Mouse (Mus musculus): Measurements from ENCODE around the gene Slc25a36. TPM values are rescaled to one million over a fixed set of nuclear protein-coding genes. Genes with fewer than 3 reads are reported as not detected.
A peak's percentile ranks its signal among the peaks of the same experiment; 100 is the strongest.

Gene Slc25a36
- polyA plus RNA-seq, 1 experiment from 2014 or later: 78.2 TPM

DNA sequence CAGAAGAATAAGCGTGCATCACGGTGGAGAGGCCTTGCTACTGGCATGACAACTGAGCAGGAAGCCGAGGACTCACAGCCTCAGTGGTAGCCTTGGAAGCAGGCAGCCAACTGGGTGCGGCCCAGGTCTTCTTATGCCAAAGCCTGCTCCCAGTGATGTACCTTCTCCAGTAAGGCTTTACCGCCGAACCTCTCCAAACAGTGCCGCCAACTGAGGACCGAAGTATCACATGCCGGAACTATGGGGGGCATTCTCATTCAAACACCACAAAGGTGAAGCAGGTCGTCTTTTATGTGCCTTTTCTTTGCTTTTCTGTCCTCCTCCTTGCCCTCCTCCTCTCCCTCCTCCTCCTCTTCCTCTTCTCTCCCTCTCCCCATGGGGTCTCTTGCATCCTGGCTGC lies 3.3 kb upstream of the Slc25a36 start:
- H3K4me1 ChIP-seq (ENCODE audit: control insufficient read depth, insufficient read depth, low read length): peaks cover 7% of the 10 kb centered on the region
- ATAC-seq (ENCODE audit: insufficient read depth, low FRiP score, low TSS enrichment) (no peak), DNase-seq (ENCODE audit: low spot score) (no peak)
- no peaks in the 10 kb centered on the region for H3K9me3 ChIP-seq (ENCODE audit: control insufficient read depth, low read length)
- no peak overlapping the region for H3K9ac ChIP-seq (ENCODE audit: low read length)
- H3K4me3 ChIP-seq (ENCODE audit: low read depth, low read length): no peak overlapping the region
- 86% methylated on average over 10 of the region's 10 CpGs for WGBS
- no peak overlapping the region for H3K27ac ChIP-seq (ENCODE audit: low read depth, low read length)
- no peak overlapping the region for H3K4me2 ChIP-seq (ENCODE audit: low read depth)
- H3K27me3 ChIP-seq (ENCODE audit: control insufficient read depth, insufficient read depth, low read length): no peaks in the 10 kb centered on the region
- no peaks in the 10 kb centered on the region for H3K36me3 ChIP-seq (ENCODE audit: control insufficient read depth, insufficient read depth, low read length)

DNA sequence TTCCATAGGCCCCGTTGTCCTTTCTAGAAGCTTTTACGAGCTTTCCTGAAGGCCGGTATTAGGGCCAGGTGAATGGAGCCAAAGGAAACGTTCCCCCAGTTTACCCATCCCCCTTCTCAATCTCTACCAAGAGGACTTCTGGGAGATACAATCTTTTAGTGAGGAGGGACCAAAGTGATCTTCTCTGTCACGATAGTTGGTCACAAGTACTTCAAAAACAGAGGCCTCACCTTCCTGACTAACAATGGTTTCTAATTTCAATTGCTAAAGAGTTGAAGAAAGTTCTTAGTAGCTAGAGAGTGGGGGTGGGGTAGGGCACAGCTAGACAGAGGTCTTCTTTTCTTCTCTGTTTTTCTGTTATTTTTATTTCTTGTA lies 2.6 kb upstream of the Slc25a36 start:
- Histone ChIP-seq H3K4me1 (ENCODE audit: control insufficient read depth, insufficient read depth, low read length) (peaks cover 10% of the 10 kb centered on the region), H3K4me2 (ENCODE audit: low read depth) (no peak overlapping the region), H3K4me3 (ENCODE audit: low read depth, low read length) (no peak overlapping the region), H3K27me3 (ENCODE audit: control insufficient read depth, insufficient read depth, low read length) (no peaks in the 10 kb centered on the region), H3K36me3 (ENCODE audit: control insufficient read depth, insufficient read depth, low read length) (no peaks in the 10 kb centered on the region), H3K9me3 (ENCODE audit: control insufficient read depth, low read length) (no peaks in the 10 kb centered on the region), H3K9ac (ENCODE audit: low read length) (no peak overlapping the region), H3K27ac (ENCODE audit: low read depth, low read length) (no peak overlapping the region)
- WGBS: 33% methylated on average over 5 of the region's 5 CpGs
- ATAC-seq (ENCODE audit: insufficient read depth, low FRiP score, low TSS enrichment): no peak
- DNase-seq (ENCODE audit: low spot score): no peak

DNA sequence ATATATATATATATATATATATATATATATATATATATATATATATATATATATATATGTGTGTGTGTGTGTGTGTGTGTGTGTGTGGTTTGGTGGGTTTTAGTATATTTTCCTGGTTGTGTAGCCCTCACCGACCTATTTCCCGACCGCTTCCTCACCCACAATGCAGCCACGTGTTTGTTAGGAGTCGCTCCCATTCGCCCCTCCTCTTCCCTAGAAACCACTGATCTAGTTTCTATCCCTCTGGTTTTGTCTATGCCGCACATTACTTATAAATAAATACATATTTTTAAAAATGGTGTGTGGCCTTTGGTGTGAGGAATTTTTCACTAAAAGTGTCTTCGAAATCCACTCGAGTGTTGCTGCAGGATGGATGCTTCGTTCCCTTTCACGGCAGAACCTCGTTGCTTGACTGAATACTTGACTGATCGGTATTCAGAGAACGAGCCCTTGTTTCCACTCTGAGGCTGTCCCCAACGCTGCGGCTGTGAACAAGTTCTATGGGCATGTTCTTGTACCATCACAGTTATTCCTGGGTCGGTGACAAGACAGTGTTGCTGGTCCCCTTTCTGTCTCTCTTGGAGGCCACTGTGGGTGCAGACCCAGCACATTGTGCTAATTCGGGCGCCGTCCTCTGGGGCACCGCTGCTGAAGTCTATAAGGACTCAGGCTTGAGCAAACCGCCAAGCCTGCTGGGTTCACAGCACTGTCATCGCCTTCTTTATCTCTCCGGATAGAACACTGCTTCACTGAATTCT lies 2.0 kb upstream of the Slc25a36 start:
- no peak overlapping the region for H3K9ac ChIP-seq (ENCODE audit: low read length)
- H3K4me3 ChIP-seq (ENCODE audit: low read depth, low read length): no peak overlapping the region
- no peak for ATAC-seq (ENCODE audit: insufficient read depth, low FRiP score, low TSS enrichment)
- H3K27ac ChIP-seq (ENCODE audit: low read depth, low read length): no peak overlapping the region
- DNase-seq (ENCODE audit: low spot score): no peak
- H3K4me1 ChIP-seq (ENCODE audit: control insufficient read depth, insufficient read depth, low read length): peaks cover 10% of the 10 kb centered on the region
- H3K27me3 ChIP-seq (ENCODE audit: control insufficient read depth, insufficient read depth, low read length): no peaks in the 10 kb centered on the region
- 69% methylated on average over 24 of the region's 24 CpGs for WGBS
- no peaks in the 10 kb centered on the region for H3K36me3 ChIP-seq (ENCODE audit: control insufficient read depth, insufficient read depth, low read length)
- H3K9me3 ChIP-seq (ENCODE audit: control insufficient read depth, low read length): no peaks in the 10 kb centered on the region
- no peak overlapping the region for H3K4me2 ChIP-seq (ENCODE audit: low read depth)

DNA sequence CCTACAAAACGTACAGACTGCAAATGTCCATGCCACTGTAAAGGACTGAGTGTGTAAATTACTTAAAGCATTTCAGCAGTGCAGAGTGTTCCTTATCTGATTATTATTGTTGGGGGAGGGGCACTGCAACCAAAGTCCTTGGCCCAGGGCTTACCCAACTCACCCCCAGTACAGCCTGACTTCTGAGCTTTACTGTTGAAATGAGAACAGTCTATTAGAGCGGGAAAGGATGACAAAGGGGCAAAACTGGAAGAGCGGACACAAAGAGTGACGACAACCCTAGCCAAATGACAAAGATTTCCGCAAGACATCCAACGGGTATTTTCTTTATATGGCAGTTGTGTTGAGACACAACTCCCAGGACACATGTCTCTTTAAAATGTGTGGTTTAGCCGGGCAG lies 1.3 kb upstream of the Slc25a36 start:
- no peak overlapping the region for H3K9ac ChIP-seq (ENCODE audit: low read length)
- no peaks in the 10 kb centered on the region for H3K9me3 ChIP-seq (ENCODE audit: control insufficient read depth, low read length)
- no peak for DNase-seq (ENCODE audit: low spot score)
- H3K4me1 ChIP-seq (ENCODE audit: control insufficient read depth, insufficient read depth, low read length): peaks cover 10% of the 10 kb centered on the region
- H3K36me3 ChIP-seq (ENCODE audit: control insufficient read depth, insufficient read depth, low read length): no peaks in the 10 kb centered on the region
- H3K4me3 ChIP-seq (ENCODE audit: low read depth, low read length): no peak overlapping the region
- ATAC-seq (ENCODE audit: insufficient read depth, low FRiP score, low TSS enrichment): no peak
- WGBS: 89% methylated on average over 7 of the region's 7 CpGs
- no peaks in the 10 kb centered on the region for H3K27me3 ChIP-seq (ENCODE audit: control insufficient read depth, insufficient read depth, low read length)
- no peak overlapping the region for H3K4me2 ChIP-seq (ENCODE audit: low read depth)
- no peak overlapping the region for H3K27ac ChIP-seq (ENCODE audit: low read depth, low read length)

DNA sequence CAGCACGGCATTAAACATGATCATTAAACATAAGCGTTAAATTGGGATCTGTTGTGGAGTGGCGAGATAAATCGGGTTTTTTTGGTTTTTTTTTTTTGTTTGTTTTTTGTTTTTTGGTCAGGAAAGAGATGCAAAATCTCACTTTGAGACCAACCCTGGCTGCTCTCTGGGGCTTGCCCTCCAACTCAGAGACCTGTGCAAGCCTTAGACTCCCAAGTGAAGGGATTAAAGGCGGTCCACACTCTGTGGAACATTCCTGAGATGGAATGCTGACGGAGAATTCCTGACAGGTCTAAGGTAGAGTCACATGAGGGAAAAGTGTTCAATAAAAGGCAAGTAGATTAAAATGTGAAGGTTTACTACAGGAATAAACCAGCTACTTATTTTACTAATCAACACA lies 549 bp upstream of the Slc25a36 start:
- WGBS: 7% methylated on average over 6 of the region's 6 CpGs
- H3K4me1 ChIP-seq (ENCODE audit: control insufficient read depth, insufficient read depth, low read length): peaks cover 10% of the 10 kb centered on the region
- DNase-seq (ENCODE audit: low spot score) (no peak), ATAC-seq (ENCODE audit: insufficient read depth, low FRiP score, low TSS enrichment) (no peak)
- H3K27me3 ChIP-seq (ENCODE audit: control insufficient read depth, insufficient read depth, low read length): no peaks in the 10 kb centered on the region
- H3K4me3 ChIP-seq (ENCODE audit: low read depth, low read length): peak overlapping the region; percentile 84
- H3K9ac ChIP-seq (ENCODE audit: low read length): peak overlapping the region; percentile 87
- no peaks in the 10 kb centered on the region for H3K9me3 ChIP-seq (ENCODE audit: control insufficient read depth, low read length)
- peak overlapping the region; percentile 61 for H3K4me2 ChIP-seq (ENCODE audit: low read depth)
- peak overlapping the region; percentile 24; the same call in 1 of the 2 replicates for H3K27ac ChIP-seq (ENCODE audit: low read depth, low read length)
- H3K36me3 ChIP-seq (ENCODE audit: control insufficient read depth, insufficient read depth, low read length): no peaks in the 10 kb centered on the region

DNA sequence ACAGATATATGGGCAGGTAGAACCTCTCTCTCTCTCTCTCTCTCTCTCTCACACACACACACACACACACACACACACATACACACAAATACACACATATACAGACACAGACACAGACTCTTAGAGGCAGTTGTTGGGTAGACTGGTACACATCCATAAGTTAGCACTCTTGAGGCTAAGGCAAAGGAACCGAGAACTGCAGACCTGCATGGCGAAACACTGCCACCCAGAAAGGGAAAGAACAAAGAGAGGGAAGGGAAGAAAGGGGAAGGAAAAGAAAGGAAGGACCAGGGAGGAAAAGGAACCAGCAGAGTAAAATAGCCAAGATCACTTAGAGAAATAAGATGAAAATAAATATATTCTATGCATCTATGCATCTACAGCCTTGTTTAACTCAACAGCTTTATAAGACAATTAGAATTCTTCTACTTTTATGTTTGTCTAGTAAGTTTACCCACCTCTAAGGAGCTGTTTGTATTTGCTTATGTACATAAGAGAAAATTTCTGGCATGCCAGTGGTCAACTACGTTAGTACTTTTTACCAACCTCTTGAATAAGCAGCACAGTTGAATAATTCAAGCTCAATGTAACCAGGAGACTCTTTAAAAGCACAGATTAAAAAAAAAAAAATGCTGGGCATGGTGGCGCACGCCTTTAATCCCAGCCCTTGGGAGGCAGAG lies 4.3 kb downstream of the Slc25a36 start:
- H3K27ac ChIP-seq (ENCODE audit: low read depth, low read length): no peak overlapping the region
- DNase-seq (ENCODE audit: low spot score): no peak
- no peak overlapping the region for H3K9ac ChIP-seq (ENCODE audit: low read length)
- 97% methylated on average over 5 of the region's 5 CpGs for WGBS
- no peak overlapping the region for H3K4me2 ChIP-seq (ENCODE audit: low read depth)
- H3K4me3 ChIP-seq (ENCODE audit: low read depth, low read length): no peak overlapping the region
- H3K36me3 ChIP-seq (ENCODE audit: control insufficient read depth, insufficient read depth, low read length): no peaks in the 10 kb centered on the region
- peaks cover 10% of the 10 kb centered on the region for H3K4me1 ChIP-seq (ENCODE audit: control insufficient read depth, insufficient read depth, low read length)
- no peaks in the 10 kb centered on the region for H3K27me3 ChIP-seq (ENCODE audit: control insufficient read depth, insufficient read depth, low read length)
- no peaks in the 10 kb centered on the region for H3K9me3 ChIP-seq (ENCODE audit: control insufficient read depth, low read length)
- ATAC-seq (ENCODE audit: insufficient read depth, low FRiP score, low TSS enrichment): no peak

DNA sequence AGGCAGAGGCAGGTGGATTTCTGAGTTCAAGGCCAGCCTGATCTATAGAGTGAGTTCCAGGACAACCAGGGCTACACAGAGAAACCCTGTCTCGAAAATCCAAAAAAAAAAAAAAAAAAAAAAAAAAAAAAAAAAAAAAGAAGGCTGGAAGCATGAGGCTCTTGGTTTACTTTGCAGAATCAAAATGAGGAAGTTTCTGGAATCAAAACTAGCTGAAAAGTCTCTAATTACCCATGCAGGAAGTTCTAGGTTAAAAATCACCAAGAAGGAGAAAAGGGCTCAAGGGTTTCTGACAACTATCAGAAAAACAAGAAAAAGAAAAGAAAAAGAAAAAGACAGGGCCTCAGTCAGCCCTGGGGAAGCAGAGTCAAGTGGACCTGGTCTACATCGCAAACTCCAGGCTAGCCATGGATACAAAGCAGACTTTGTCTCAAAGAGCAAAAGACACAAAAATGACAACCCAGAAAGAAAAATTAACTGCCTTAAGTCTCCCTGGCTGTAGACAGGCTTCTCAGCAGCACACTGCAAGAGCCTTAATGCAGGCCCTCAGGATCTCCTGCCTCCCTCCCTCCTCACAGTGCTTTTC lies 5.5 kb downstream of the Slc25a36 start:
- H3K27ac ChIP-seq (ENCODE audit: low read depth, low read length): no peak overlapping the region
- no peaks in the 10 kb centered on the region for H3K27me3 ChIP-seq (ENCODE audit: control insufficient read depth, insufficient read depth, low read length)
- peaks cover 10% of the 10 kb centered on the region for H3K4me1 ChIP-seq (ENCODE audit: control insufficient read depth, insufficient read depth, low read length)
- 79% methylated on average over 2 of the region's 2 CpGs for WGBS
- no peak for ATAC-seq (ENCODE audit: insufficient read depth, low FRiP score, low TSS enrichment)
- no peak overlapping the region for H3K4me3 ChIP-seq (ENCODE audit: low read depth, low read length)
- no peak overlapping the region for H3K9ac ChIP-seq (ENCODE audit: low read length)
- H3K36me3 ChIP-seq (ENCODE audit: control insufficient read depth, insufficient read depth, low read length): no peaks in the 10 kb centered on the region
- no peaks in the 10 kb centered on the region for H3K9me3 ChIP-seq (ENCODE audit: control insufficient read depth, low read length)
- DNase-seq (ENCODE audit: low spot score): no peak
- no peak overlapping the region for H3K4me2 ChIP-seq (ENCODE audit: low read depth)

DNA sequence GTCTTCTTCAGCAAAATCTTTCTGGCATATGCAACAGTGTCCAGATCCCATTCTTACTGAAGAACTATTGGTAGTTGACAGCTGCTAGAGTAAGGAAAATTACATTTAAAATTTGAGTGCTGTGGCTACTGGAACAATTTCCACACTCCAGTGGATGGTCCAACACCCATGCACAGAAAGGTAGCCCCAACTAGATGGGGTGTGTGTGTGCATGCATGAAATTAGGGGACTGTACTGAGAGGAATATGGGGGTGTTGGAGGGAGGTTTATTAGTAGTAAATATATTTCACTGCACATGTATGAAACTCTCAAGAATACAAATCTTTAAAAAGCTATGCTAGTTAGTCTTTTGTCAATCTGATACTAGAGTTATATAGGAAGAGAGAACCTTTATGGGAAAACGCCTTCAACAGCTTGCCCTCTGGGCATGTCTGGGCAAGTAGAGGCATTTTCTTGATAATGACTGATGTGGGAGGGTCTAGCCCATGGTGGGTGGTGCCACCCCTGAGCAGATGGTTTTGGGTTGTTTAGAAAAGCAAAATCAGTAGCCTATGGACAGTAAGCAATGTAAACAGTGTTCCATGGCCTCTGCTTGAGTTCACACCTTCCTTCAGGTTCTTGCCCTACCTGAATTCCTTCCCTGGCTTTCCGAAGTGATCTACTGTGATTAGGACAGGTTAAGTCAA lies 7.4 kb downstream of the Slc25a36 start:
- Histone ChIP-seq H3K36me3 (ENCODE audit: control insufficient read depth, insufficient read depth, low read length) (no peaks in the 10 kb centered on the region), H3K4me1 (ENCODE audit: control insufficient read depth, insufficient read depth, low read length) (no peaks in the 10 kb centered on the region), H3K9me3 (ENCODE audit: control insufficient read depth, low read length) (no peaks in the 10 kb centered on the region), H3K27me3 (ENCODE audit: control insufficient read depth, insufficient read depth, low read length) (no peaks in the 10 kb centered on the region), H3K4me3 (ENCODE audit: low read depth, low read length) (no peak overlapping the region), H3K4me2 (ENCODE audit: low read depth) (no peak overlapping the region), H3K9ac (ENCODE audit: low read length) (no peak overlapping the region), H3K27ac (ENCODE audit: low read depth, low read length) (no peak overlapping the region)
- DNase-seq (ENCODE audit: low spot score) (no peak), ATAC-seq (ENCODE audit: insufficient read depth, low FRiP score, low TSS enrichment) (no peak)
- WGBS: 88% methylated on average over 2 of the region's 2 CpGs
